Mouse (Mus musculus) stomach, postnatal 0 days (tissue): ENCODE measurements around the gene Fcnb. TPM values are rescaled to one million over a fixed set of nuclear protein-coding genes. Genes with fewer than 3 reads are reported as not detected.

Source experiments
- ATAC-seq: fragments of 200-750 bp; cut with Nextera tagmentation; 2 replicates; pipeline ENCODE4 v1.8.0; 2017; ENCODE audit not compliant: low FRiP score, low TSS enrichment
- DNase-seq: peaks from one replicate; pipeline ENCODE4 v3.0.0-alpha.2; 2016; ENCODE audit warnings: low spot score
- H3K27ac ChIP-seq: fragments of 300-500 bp; sonication (generic); replicated peaks from 2 replicates; pipeline ENCODE4 v1.5.1; 2014; ENCODE audit warnings: mild to moderate bottlenecking, control low read depth
- H3K27me3 ChIP-seq: fragments of 300-500 bp; sonication (generic); 2 replicates; pipeline ENCODE4 v1.6.1; 2014; ENCODE audit warnings: low read length; ENCODE audit not compliant: control insufficient read depth, insufficient read depth
- H3K36me3 ChIP-seq: fragments of 300-500 bp; sonication (generic); 2 replicates; pipeline ENCODE4 v1.6.1; 2014; ENCODE audit warnings: low read length, mixed read lengths; ENCODE audit not compliant: control insufficient read depth, insufficient read depth
- H3K4me1 ChIP-seq: fragments of 300-500 bp; sonication (generic); replicated peaks from 2 replicates; pipeline ENCODE4 v1.6.1; 2014; ENCODE audit warnings: antibody characterized with exemption; ENCODE audit not compliant: control insufficient read depth, insufficient read depth
- H3K4me2 ChIP-seq: fragments of 300-500 bp; sonication (generic); replicated peaks from 2 replicates; pipeline ENCODE4 v1.6.1; 2014; ENCODE audit warnings: low read depth, mild to moderate bottlenecking, control low read depth, moderate library complexity
- H3K4me3 ChIP-seq: fragments of 300-500 bp; sonication (generic); 2 replicates; pipeline ENCODE4 v1.5.1; 2014; ENCODE audit warnings: low read depth, low read length, control low read depth
- H3K9ac ChIP-seq: fragments of 300-500 bp; sonication (generic); 2 replicates; pipeline ENCODE4 v1.6.1; 2014; ENCODE audit warnings: mild to moderate bottlenecking, low read length, control low read depth, mixed read lengths
- H3K9me3 ChIP-seq: fragments of 300-500 bp; sonication (generic); 2 replicates; pipeline ENCODE4 v1.6.1; 2016; ENCODE audit warnings: low read length; ENCODE audit not compliant: control insufficient read depth
- CTCF ChIP-seq: IDR thresholded peaks from 2 replicates; pipeline ENCODE4 v1.5.1; 2016; ENCODE audit warnings: antibody characterized with exemption, low read depth, mild to moderate bottlenecking, moderate library complexity
- EP300 ChIP-seq: optimal IDR thresholded peaks from 2 replicates; pipeline ENCODE3; 2016; ENCODE audit warnings: antibody characterized with exemption
- WGBS: fragments of 180-500 bp; shearing (Covaris S2); extraction: QIAGEN DNeasy Blood & Tissue Kit; methylation state at CpG from one replicate; pipeline ENCODE4 v1.1.7; 2014; 5-methylcytosine and 5-hydroxymethylcytosine counted together
- polyA plus RNA-seq: library from polyadenylated mRNA; unstranded; fragments of >200 nt; fragmentation: Nextera tagmentation; extraction: Ambion mirVana; gene quantifications from 2 replicates; pipeline ENCODE4 v1.2.1, GENCODE M21; 2015

Fcnb gene
- polyA plus RNA-seq, 1 experiment from 2014 or later, result 0.13 TPM

- Histone ChIP-seq H3K36me3 (no peaks in the 10 kb centered on the region), H3K27ac (no peak overlapping the region), H3K9ac (no peak overlapping the region), H3K27me3 (no peaks in the 10 kb centered on the region), H3K4me2 (no peak overlapping the region), H3K4me1 (no peaks in the 10 kb centered on the region), H3K9me3 (no peaks in the 10 kb centered on the region), H3K4me3 (no peak overlapping the region)
- no peak for DNase-seq
- no peak for ATAC-seq
- TF ChIP-seq CTCF (no peak), EP300 (no peak)
- WGBS, result 70% methylated on average over 6 of the region's 6 CpGs
Observed at GRCm38 (mm10) chr2:28091042-28091441, 6.4 kb upstream of the Fcnb start.

GRCm38 (mm10) chr2:28090299-28091008 lies 5.8 kb upstream of the Fcnb start:
- H3K36me3 ChIP-seq, result no peaks in the 10 kb centered on the region
- no peak overlapping the region for H3K27ac ChIP-seq
- ATAC-seq, result no peak
- TF ChIP-seq CTCF (no peak), EP300 (no peak)
- H3K4me2 ChIP-seq, result no peak overlapping the region
- no peak overlapping the region for H3K9ac ChIP-seq
- H3K27me3 ChIP-seq, result no peaks in the 10 kb centered on the region
- DNase-seq, result no peak
- H3K4me1 ChIP-seq, result no peaks in the 10 kb centered on the region
- H3K9me3 ChIP-seq, result no peaks in the 10 kb centered on the region
- H3K4me3 ChIP-seq, result no peak overlapping the region
- WGBS, result 59% methylated on average over 7 of the region's 7 CpGs

DNA sequence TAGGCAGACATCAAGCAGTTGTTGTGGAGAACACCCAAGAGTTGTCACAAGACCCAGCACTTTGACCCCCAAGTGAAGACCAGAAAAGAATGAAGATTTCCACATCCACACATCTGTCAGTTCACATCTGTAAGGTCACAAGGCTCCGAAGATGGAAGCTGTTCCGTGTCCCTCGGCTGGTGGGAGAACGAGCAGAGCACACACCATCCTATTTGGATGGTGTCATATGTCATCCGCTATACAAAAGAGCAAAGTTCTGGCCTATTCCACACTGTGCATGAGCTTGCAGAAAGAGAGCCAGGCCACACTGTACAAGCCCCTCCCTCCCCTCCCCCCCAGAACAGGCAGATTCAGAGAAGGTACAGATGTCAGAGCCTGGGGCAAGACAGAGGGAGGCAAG lies 4.4 kb upstream of the Fcnb start:
- no peak overlapping the region for H3K27ac ChIP-seq
- no peaks in the 10 kb centered on the region for H3K9me3 ChIP-seq
- no peaks in the 10 kb centered on the region for H3K27me3 ChIP-seq
- no peaks in the 10 kb centered on the region for H3K4me1 ChIP-seq
- ATAC-seq, result peak; percentile 49; the same call in 1 of the 2 replicates
- H3K9ac ChIP-seq, result no peak overlapping the region
- no peak overlapping the region for H3K4me2 ChIP-seq
- no peak overlapping the region for H3K4me3 ChIP-seq
- 32% methylated on average over 5 of the region's 5 CpGs for WGBS
- H3K36me3 ChIP-seq, result no peaks in the 10 kb centered on the region
- TF ChIP-seq EP300 (no peak), CTCF (no peak)
- no peak for DNase-seq

DNA sequence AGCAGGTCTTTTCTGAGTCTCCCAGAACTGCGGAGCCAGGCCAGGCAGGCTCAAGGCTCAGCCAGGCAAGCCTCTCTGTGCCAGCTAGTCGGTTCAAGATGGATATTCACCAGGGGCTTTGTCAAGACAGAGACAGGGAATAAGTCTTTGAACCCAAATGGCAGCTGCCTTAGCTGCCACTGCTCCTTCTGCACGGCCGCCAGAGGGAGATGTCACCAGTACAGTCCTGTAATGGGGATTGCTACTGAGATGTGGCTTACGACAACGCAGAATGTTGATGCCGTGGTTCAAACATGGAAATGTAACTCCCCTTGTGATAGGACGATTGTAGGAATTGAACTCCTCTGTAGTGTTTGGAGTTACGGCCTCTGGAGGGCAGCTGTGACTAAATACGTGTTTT lies 1.4 kb upstream of the Fcnb start:
- H3K9ac ChIP-seq, result no peak overlapping the region
- 74% methylated on average over 10 of the region's 10 CpGs for WGBS
- H3K9me3 ChIP-seq, result no peaks in the 10 kb centered on the region
- no peaks in the 10 kb centered on the region for H3K4me1 ChIP-seq
- H3K4me3 ChIP-seq, result no peak overlapping the region
- no peak overlapping the region for H3K4me2 ChIP-seq
- ATAC-seq (no peak), DNase-seq (no peak)
- no peak overlapping the region for H3K27ac ChIP-seq
- no peaks in the 10 kb centered on the region for H3K36me3 ChIP-seq
- TF ChIP-seq CTCF, result no peak
- no peak for TF ChIP-seq EP300
- no peaks in the 10 kb centered on the region for H3K27me3 ChIP-seq

GRCm38 (mm10) chr2:28075616-28076187 lies 9.0 kb downstream of the Fcnb start:
- Histone ChIP-seq H3K4me2 (no peak overlapping the region), H3K4me3 (no peak overlapping the region), H3K36me3 (no peaks in the 10 kb centered on the region), H3K4me1 (no peaks in the 10 kb centered on the region), H3K27me3 (no peaks in the 10 kb centered on the region), H3K27ac (no peak overlapping the region), H3K9me3 (no peaks in the 10 kb centered on the region), H3K9ac (no peak overlapping the region)
- ATAC-seq (no peak), DNase-seq (no peak)
- WGBS, result 86% methylated on average over 7 of the region's 7 CpGs
- TF ChIP-seq CTCF (no peak), EP300 (no peak)

- ATAC-seq, result peak; percentile 57; the same call in 1 of the 2 replicates
- Histone ChIP-seq H3K36me3 (no peaks in the 10 kb centered on the region), H3K9ac (no peak overlapping the region), H3K4me1 (no peaks in the 10 kb centered on the region), H3K27me3 (no peaks in the 10 kb centered on the region), H3K4me3 (no peak overlapping the region), H3K4me2 (no peak overlapping the region), H3K27ac (no peak overlapping the region), H3K9me3 (no peaks in the 10 kb centered on the region)
- 73% methylated on average over 9 of the region's 9 CpGs for WGBS
- TF ChIP-seq CTCF (no peak), EP300 (no peak)
- DNase-seq, result no peak
Observed at GRCm38 (mm10) chr2:28068537-28068878, 16.2 kb downstream of the Fcnb start.
